Mouse (Mus musculus) heart, postnatal 0 days (tissue): ENCODE data around the gene Hoxb4.

Experiments used
- CTCF ChIP-seq: IDR thresholded peaks from 2 replicates; pipeline ENCODE4 v1.5.1; 2016; ENCODE audit warnings: antibody characterized with exemption, control low read depth, low read depth
- EP300 ChIP-seq: IDR thresholded peaks from 2 replicates; pipeline ENCODE4 v1.6.1; 2016; ENCODE audit warnings: antibody characterized with exemption, low read depth

DNA sequence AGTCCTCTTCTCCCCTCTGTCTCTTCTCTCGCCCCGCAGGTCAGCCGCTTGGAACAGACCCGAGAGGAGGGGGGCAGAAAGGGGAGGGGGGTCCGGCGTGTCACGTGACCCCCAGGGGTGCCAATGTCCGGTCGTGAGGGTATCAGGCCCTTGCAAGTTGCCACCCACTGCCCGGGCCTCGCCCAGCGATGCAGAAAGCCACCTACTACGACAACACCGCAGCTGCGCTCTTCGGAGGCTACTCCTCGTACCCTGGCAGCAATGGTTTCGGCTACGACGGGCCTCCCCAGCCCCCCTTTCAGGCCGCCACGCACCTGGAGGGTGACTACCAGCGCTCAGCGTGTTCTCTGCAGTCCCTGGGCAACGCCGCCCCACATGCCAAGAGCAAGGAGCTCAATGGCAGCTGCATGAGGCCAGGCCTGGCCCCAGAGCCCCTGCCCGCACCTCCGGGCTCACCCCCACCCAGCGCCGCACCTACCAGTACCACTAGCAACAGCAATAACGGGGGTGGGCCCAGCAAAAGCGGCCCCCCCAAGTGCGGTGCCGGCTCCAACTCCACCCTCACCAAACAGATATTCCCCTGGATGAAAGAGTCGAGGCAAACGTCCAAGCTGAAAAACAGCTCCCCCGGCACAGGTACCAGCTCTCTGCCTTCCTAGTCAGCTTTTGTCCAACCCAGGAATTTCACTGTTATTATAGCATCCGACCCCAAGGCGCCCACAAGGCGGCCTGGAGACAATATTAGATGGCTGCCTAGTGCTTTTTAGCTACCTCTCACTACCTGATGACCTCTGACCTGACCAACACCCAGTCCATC, 26.2 kb downstream of the Hoxb4 start:
- TF ChIP-seq CTCF (no peak), EP300 (no peak)
